Mouse (Mus musculus) embryonic facial prominence, embryonic 15.5 days (tissue): ENCODE measurements around the gene R3hdm2. TPM values are rescaled to one million over a fixed set of nuclear protein-coding genes. Genes with fewer than 3 reads are reported as not detected.
A peak's percentile ranks its signal among the peaks of the same experiment; 100 is the strongest.

Source experiments
- ATAC-seq: fragments of 200-750 bp; cut with Nextera tagmentation; 2 replicates; pipeline ENCODE4 v1.8.0; 2017; ENCODE audit warnings: low read depth, moderate TSS enrichment; ENCODE audit not compliant: insufficient number of reproducible peaks, low FRiP score, low TSS enrichment
- H3K27ac ChIP-seq: fragments of 300-500 bp; sonication (generic); replicated peaks from 2 replicates; pipeline ENCODE4 v1.5.1; 2015; ENCODE audit warnings: mild to moderate bottlenecking, inconsistent platforms
- H3K27me3 ChIP-seq: fragments of 300-500 bp; sonication (generic); 2 replicates; pipeline ENCODE4 v1.6.1; 2015; ENCODE audit warnings: inconsistent platforms
- H3K36me3 ChIP-seq: fragments of 300-500 bp; sonication (generic); 2 replicates; pipeline ENCODE4 v1.6.1; 2015; ENCODE audit warnings: mild to moderate bottlenecking, inconsistent platforms
- H3K4me1 ChIP-seq: fragments of 300-500 bp; sonication (generic); 2 replicates; pipeline ENCODE4 v1.6.1; 2015; ENCODE audit warnings: inconsistent platforms
- H3K4me2 ChIP-seq: fragments of 300-500 bp; sonication (generic); replicated peaks from 2 replicates; pipeline ENCODE4 v1.6.1; 2015; ENCODE audit warnings: mild to moderate bottlenecking, inconsistent platforms
- H3K4me3 ChIP-seq: fragments of 300-500 bp; sonication (generic); replicated peaks from 2 replicates; pipeline ENCODE4 v1.5.1; 2015; ENCODE audit warnings: mild to moderate bottlenecking, inconsistent platforms
- H3K9ac ChIP-seq: fragments of 300-500 bp; sonication (generic); 2 replicates; pipeline ENCODE4 v1.6.1; 2015; ENCODE audit warnings: inconsistent platforms
- H3K9me3 ChIP-seq: fragments of 300-500 bp; sonication (generic); replicated peaks from 2 replicates; pipeline ENCODE4 v1.6.1; 2016; ENCODE audit warnings: inconsistent platforms
- WGBS: fragments of 180-500 bp; shearing (Covaris S2); methylation state at CpG from one replicate; pipeline ENCODE4 v1.1.7; 2015; 5-methylcytosine and 5-hydroxymethylcytosine counted together
- polyA plus RNA-seq: library from polyadenylated mRNA; unstranded; fragments of >200 nt; fragmentation: Nextera tagmentation; extraction: Ambion mirVana; gene quantifications from 2 replicates; pipeline ENCODE4 v1.2.1, GENCODE M21; 2015

Gene R3hdm2
- polyA plus RNA-seq, 1 experiment from 2014 or later, result 40.1 TPM

- H3K4me2 ChIP-seq, result no peak overlapping the region
- no peak overlapping the region for H3K27ac ChIP-seq
- H3K27me3 ChIP-seq, result no peaks in the 10 kb centered on the region
- H3K36me3 ChIP-seq, result peaks cover 51% of the 10 kb centered on the region
- no peak for ATAC-seq
- H3K4me3 ChIP-seq, result no peak overlapping the region
- 91% methylated on average over 4 of the region's 4 CpGs for WGBS
- H3K9me3 ChIP-seq, result no peaks in the 10 kb centered on the region
- H3K9ac ChIP-seq, result no peak overlapping the region
- 0 out of 2 replicates have a peak, but pooled peaks cover 4% of the 10 kb centered on the region for H3K4me1 ChIP-seq
Observed at GRCm38 (mm10) chr10:127479131-127479530, 99.0 kb downstream of the R3hdm2 start.

GRCm38 (mm10) chr10:127480833-127481813 is 101.0 kb downstream of the R3hdm2 start:
- Histone ChIP-seq H3K27ac (peak overlapping the region; percentile 69), H3K9ac (no peak overlapping the region), H3K27me3 (no peaks in the 10 kb centered on the region), H3K4me1 (0 out of 2 replicates have a peak, but pooled peaks cover 4% of the 10 kb centered on the region), H3K36me3 (peaks cover 59% of the 10 kb centered on the region), H3K9me3 (no peaks in the 10 kb centered on the region), H3K4me3 (no peak overlapping the region), H3K4me2 (no peak overlapping the region)
- 80% methylated on average over 18 of the region's 19 CpGs for WGBS
- 0 out of 2 replicates have a peak, but pooled peaks have one; percentile 55 for ATAC-seq

GRCm38 (mm10) chr10:127485235-127485634 is 105.1 kb downstream of the R3hdm2 start:
- 0 out of 2 replicates have a peak, but pooled peaks cover 4% of the 10 kb centered on the region for H3K4me1 ChIP-seq
- 87% methylated on average over 10 of the region's 10 CpGs for WGBS
- ATAC-seq, result no peak

GRCm38 (mm10) chr10:127488856-127489255 is 108.7 kb downstream of the R3hdm2 start:
- Histone ChIP-seq H3K9me3 (no peaks in the 10 kb centered on the region), H3K36me3 (peaks cover 80% of the 10 kb centered on the region), H3K9ac (no peak overlapping the region), H3K4me2 (no peak overlapping the region), H3K27me3 (no peaks in the 10 kb centered on the region), H3K4me1 (no peaks in the 10 kb centered on the region), H3K4me3 (no peak overlapping the region), H3K27ac (no peak overlapping the region)
- no peak for ATAC-seq
- WGBS, result 84% methylated on average over 7 of the region's 7 CpGs

More at GRCm38 (mm10) chr10:127485235-127485634, 105.1 kb downstream of the R3hdm2 start:
- Histone ChIP-seq H3K9ac (no peak overlapping the region), H3K4me3 (no peak overlapping the region), H3K36me3 (peaks cover 65% of the 10 kb centered on the region), H3K27ac (no peak overlapping the region), H3K27me3 (no peaks in the 10 kb centered on the region), H3K9me3 (no peaks in the 10 kb centered on the region), H3K4me2 (no peak overlapping the region)

GRCm38 (mm10) chr10:127490160-127491127 is 110.3 kb downstream of the R3hdm2 start:
- no peaks in the 10 kb centered on the region for H3K4me1 ChIP-seq
- H3K4me2 ChIP-seq, result no peak overlapping the region
- no peaks in the 10 kb centered on the region for H3K27me3 ChIP-seq
- no peak overlapping the region for H3K9ac ChIP-seq
- H3K36me3 ChIP-seq, result peaks cover 80% of the 10 kb centered on the region
- H3K4me3 ChIP-seq, result no peak overlapping the region
- 68% methylated on average over 18 of the region's 18 CpGs for WGBS
- no peak overlapping the region for H3K27ac ChIP-seq
- ATAC-seq, result no peak
- H3K9me3 ChIP-seq, result no peaks in the 10 kb centered on the region

- WGBS, result 78% methylated on average over 8 of the region's 8 CpGs
- H3K4me3 ChIP-seq, result no peak overlapping the region
- no peaks in the 10 kb centered on the region for H3K27me3 ChIP-seq
- H3K27ac ChIP-seq, result no peak overlapping the region
- H3K4me2 ChIP-seq, result no peak overlapping the region
- no peak overlapping the region for H3K9ac ChIP-seq
- ATAC-seq, result no peak
- H3K9me3 ChIP-seq, result no peaks in the 10 kb centered on the region
- H3K4me1 ChIP-seq, result no peaks in the 10 kb centered on the region
- H3K36me3 ChIP-seq, result peaks cover 81% of the 10 kb centered on the region
Observed at GRCm38 (mm10) chr10:127491128-127491512, 111.0 kb downstream of the R3hdm2 start.

- no peak for ATAC-seq
- 66% methylated on average over 3 of the region's 3 CpGs for WGBS
- no peaks in the 10 kb centered on the region for H3K9me3 ChIP-seq
- no peaks in the 10 kb centered on the region for H3K4me1 ChIP-seq
- peaks cover 86% of the 10 kb centered on the region for H3K36me3 ChIP-seq
- no peak overlapping the region for H3K9ac ChIP-seq
- no peak overlapping the region for H3K4me2 ChIP-seq
- no peaks in the 10 kb centered on the region for H3K27me3 ChIP-seq
- no peak overlapping the region for H3K4me3 ChIP-seq
- H3K27ac ChIP-seq, result no peak overlapping the region
Observed at GRCm38 (mm10) chr10:127492118-127492517, 112.0 kb downstream of the R3hdm2 start.

- no peak overlapping the region for H3K4me3 ChIP-seq
- H3K9me3 ChIP-seq, result no peaks in the 10 kb centered on the region
- no peaks in the 10 kb centered on the region for H3K4me1 ChIP-seq
- ATAC-seq, result no peak
- no peak overlapping the region for H3K27ac ChIP-seq
- H3K9ac ChIP-seq, result no peak overlapping the region
- 93% methylated on average over 3 of the region's 3 CpGs for WGBS
- no peak overlapping the region for H3K4me2 ChIP-seq
- peaks cover 88% of the 10 kb centered on the region for H3K36me3 ChIP-seq
- H3K27me3 ChIP-seq, result no peaks in the 10 kb centered on the region
Observed at GRCm38 (mm10) chr10:127496156-127496555, 116.0 kb downstream of the R3hdm2 start.

GRCm38 (mm10) chr10:127499516-127499915 is 119.4 kb downstream of the R3hdm2 start:
- no peaks in the 10 kb centered on the region for H3K27me3 ChIP-seq
- H3K4me2 ChIP-seq, result no peak overlapping the region
- no peak overlapping the region for H3K27ac ChIP-seq
- no peak overlapping the region for H3K4me3 ChIP-seq
- no peaks in the 10 kb centered on the region for H3K4me1 ChIP-seq
- 82% methylated on average over 5 of the region's 5 CpGs for WGBS
- H3K9me3 ChIP-seq, result no peaks in the 10 kb centered on the region
- peaks cover 61% of the 10 kb centered on the region for H3K36me3 ChIP-seq
- H3K9ac ChIP-seq, result no peak overlapping the region
- no peak for ATAC-seq

GRCm38 (mm10) chr10:127500042-127500441 is 119.9 kb downstream of the R3hdm2 start:
- Histone ChIP-seq H3K27me3 (no peaks in the 10 kb centered on the region), H3K4me1 (no peaks in the 10 kb centered on the region), H3K4me2 (no peak overlapping the region), H3K9ac (no peak overlapping the region), H3K27ac (no peak overlapping the region), H3K36me3 (peaks cover 56% of the 10 kb centered on the region), H3K9me3 (no peaks in the 10 kb centered on the region), H3K4me3 (no peak overlapping the region)
- ATAC-seq, result no peak
- WGBS, result 73% methylated on average over 4 of the region's 4 CpGs
